Mouse (Mus musculus): ENCODE results near the gene Ripor2.
A peak's percentile ranks its signal among the peaks of the same experiment; 100 is the strongest.

Gene Ripor2

GRCm38 (mm10) chr13:24710968-24711367, 129.0 kb downstream of the Ripor2 start:
- no peak for DNase-seq (ENCODE audit: extremely low read depth, low read depth)

GRCm38 (mm10) chr13:24712581-24713130, 130.7 kb downstream of the Ripor2 start:
- DNase-seq (ENCODE audit: extremely low read depth, low read depth), result no peak

GRCm38 (mm10) chr13:24713434-24714000, 131.5 kb downstream of the Ripor2 start:
- no peak for DNase-seq (ENCODE audit: extremely low read depth, low read depth)

- DNase-seq (ENCODE audit: extremely low read depth, low read depth), result no peak
Measured at GRCm38 (mm10) chr13:24714360-24714885, 132.4 kb downstream of the Ripor2 start.

- DNase-seq (ENCODE audit: extremely low read depth, low read depth), result no peak
Measured at GRCm38 (mm10) chr13:24715601-24716000, 133.6 kb downstream of the Ripor2 start.

- DNase-seq (ENCODE audit: extremely low read depth, low read depth), result no peak
Measured at GRCm38 (mm10) chr13:24716441-24716840, 134.5 kb downstream of the Ripor2 start.

- no peak for DNase-seq (ENCODE audit: extremely low read depth, low read depth)
Measured at GRCm38 (mm10) chr13:24717677-24718076, 135.7 kb downstream of the Ripor2 start.

GRCm38 (mm10) chr13:24721502-24721901, 139.5 kb downstream of the Ripor2 start:
- no peak for DNase-seq (ENCODE audit: extremely low read depth, low read depth)

GRCm38 (mm10) chr13:24723699-24724394, 141.9 kb downstream of the Ripor2 start:
- no peak for DNase-seq (ENCODE audit: extremely low read depth, low read depth)

GRCm38 (mm10) chr13:24724395-24724759, 142.4 kb downstream of the Ripor2 start:
- no peak for DNase-seq (ENCODE audit: extremely low read depth, low read depth)

- DNase-seq (ENCODE audit: extremely low read depth, low read depth), result no peak
Measured at GRCm38 (mm10) chr13:24729128-24729527, 147.1 kb downstream of the Ripor2 start.

GRCm38 (mm10) chr13:24734502-24734901, 152.5 kb downstream of the Ripor2 start:
- DNase-seq (ENCODE audit: extremely low read depth, low read depth), result no peak

GRCm38 (mm10) chr13:24735608-24736131, 153.7 kb downstream of the Ripor2 start:
- no peak for DNase-seq (ENCODE audit: extremely low read depth, low read depth)

- DNase-seq (ENCODE audit: extremely low read depth, low read depth), result no peak
Measured at GRCm38 (mm10) chr13:24741028-24741427, 159.0 kb downstream of the Ripor2 start, which contains the start of gene Armh2. Armh2 (plus strand) TSS chr13:24741232.

GRCm38 (mm10) chr13:24747823-24748222, 165.8 kb downstream of the Ripor2 start:
- no peak for DNase-seq (ENCODE audit: extremely low read depth, low read depth)

- DNase-seq (ENCODE audit: extremely low read depth, low read depth), result no peak
Measured at GRCm38 (mm10) chr13:24750807-24751206, 168.8 kb downstream of the Ripor2 start.

- DNase-seq (ENCODE audit: extremely low read depth, low read depth), result no peak
Measured at GRCm38 (mm10) chr13:24751396-24751795, 169.4 kb downstream of the Ripor2 start.

- no peak for DNase-seq (ENCODE audit: extremely low read depth, low read depth)
Measured at GRCm38 (mm10) chr13:24756756-24757155, 174.8 kb downstream of the Ripor2 start.

GRCm38 (mm10) chr13:24757820-24758564, 176.0 kb downstream of the Ripor2 start:
- DNase-seq (ENCODE audit: extremely low read depth, low read depth), result peak; percentile 56

GRCm38 (mm10) chr13:24759451-24759850, 177.5 kb downstream of the Ripor2 start:
- no peak for DNase-seq (ENCODE audit: extremely low read depth, low read depth)

- no peak for DNase-seq (ENCODE audit: extremely low read depth, low read depth)
Measured at GRCm38 (mm10) chr13:24760351-24760870, 178.4 kb downstream of the Ripor2 start.

- no peak for DNase-seq (ENCODE audit: extremely low read depth, low read depth)
Measured at GRCm38 (mm10) chr13:24761083-24761402, 179.1 kb downstream of the Ripor2 start.
